Mouse (Mus musculus): ENCODE measurements around the gene Gadl1. TPM values are rescaled to one million over a fixed set of nuclear protein-coding genes. Genes with fewer than 3 reads are reported as not detected.
A peak's percentile ranks its signal among the peaks of the same experiment; 100 is the strongest.

The Gadl1 gene
- polyA plus RNA-seq, 1 experiment, result not detected

- no peak overlapping the region for H3K27ac ChIP-seq (ENCODE audit: insufficient read depth, low read depth, low read length)
- 55% methylated on average over 2 of the region's 2 CpGs for WGBS
- no peaks in the 10 kb centered on the region for H3K4me1 ChIP-seq (ENCODE audit: control insufficient read depth, insufficient read depth, insufficient read length, low read length)
- H3K4me3 ChIP-seq (ENCODE audit: low read depth, low read length), result no peak overlapping the region
- no peak for TF ChIP-seq CTCF (IDR thresholded peaks at IDR 0.05; ENCODE audit: extremely low read depth, insufficient read length, insufficient replicate concordance, low read depth, low read length)
- TF ChIP-seq POLR2A (IDR thresholded peaks at IDR 0.05; ENCODE audit: low read depth, low read length), result no peak
- H3K36me3 ChIP-seq (ENCODE audit: control insufficient read depth, insufficient read depth, low read length), result no peaks in the 10 kb centered on the region
- H3K27me3 ChIP-seq (ENCODE audit: control insufficient read depth, insufficient read depth, low read length), result no peaks in the 10 kb centered on the region
These were observed 69.2 kb downstream of the Gadl1 start for GRCm38 (mm10) chr9:115978478-115978877.

- Histone ChIP-seq H3K4me1 (ENCODE audit: control insufficient read depth, insufficient read depth, insufficient read length, low read length) (no peaks in the 10 kb centered on the region), H3K36me3 (ENCODE audit: control insufficient read depth, insufficient read depth, low read length) (no peaks in the 10 kb centered on the region), H3K4me3 (ENCODE audit: low read depth, low read length) (no peak overlapping the region), H3K27ac (ENCODE audit: insufficient read depth, low read depth, low read length) (no peak overlapping the region), H3K27me3 (ENCODE audit: control insufficient read depth, insufficient read depth, low read length) (no peaks in the 10 kb centered on the region)
- 91% methylated on average over 7 of the region's 7 CpGs for WGBS
- TF ChIP-seq POLR2A (IDR thresholded peaks at IDR 0.05; ENCODE audit: low read depth, low read length) (no peak), CTCF (IDR thresholded peaks at IDR 0.05; ENCODE audit: extremely low read depth, insufficient read length, insufficient replicate concordance, low read depth, low read length) (peak; percentile 29; the same call in 1 of the 2 replicates)
These were observed 81.4 kb downstream of the Gadl1 start for GRCm38 (mm10) chr9:115990661-115991060.

DNA sequence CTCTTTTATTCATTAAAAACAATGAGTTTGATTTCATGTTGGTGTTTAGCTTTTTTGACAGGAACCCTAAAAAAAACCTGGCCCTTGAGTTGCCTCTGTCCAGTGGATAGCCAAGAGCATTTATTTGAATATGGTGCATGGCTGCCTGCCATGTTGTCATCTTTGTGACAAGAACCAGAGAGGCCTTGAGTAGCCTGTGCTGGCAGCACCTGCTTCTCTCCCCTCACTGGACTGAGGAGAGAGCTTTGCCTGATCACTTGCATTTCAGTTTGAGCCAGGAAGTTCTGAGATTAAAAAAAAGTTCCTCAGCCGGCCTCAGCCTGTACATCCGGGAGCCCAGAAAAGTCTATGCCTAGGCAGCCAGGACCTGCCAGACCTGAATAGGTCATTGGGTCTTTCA lies 85.5 kb downstream of the Gadl1 start:
- H3K27me3 ChIP-seq (ENCODE audit: control insufficient read depth, insufficient read depth, low read length), result no peaks in the 10 kb centered on the region
- WGBS, result 67% methylated on average over 2 of the region's 2 CpGs
- H3K27ac ChIP-seq (ENCODE audit: insufficient read depth, low read depth, low read length), result no peak overlapping the region
- H3K4me3 ChIP-seq (ENCODE audit: low read depth, low read length), result no peak overlapping the region
- TF ChIP-seq POLR2A (IDR thresholded peaks at IDR 0.05; ENCODE audit: low read depth, low read length) (no peak), CTCF (IDR thresholded peaks at IDR 0.05; ENCODE audit: extremely low read depth, insufficient read length, insufficient replicate concordance, low read depth, low read length) (no peak)
- no peaks in the 10 kb centered on the region; the same call in 1 of the 2 replicates for H3K4me1 ChIP-seq (ENCODE audit: control insufficient read depth, insufficient read depth, insufficient read length, low read length)
- no peaks in the 10 kb centered on the region for H3K36me3 ChIP-seq (ENCODE audit: control insufficient read depth, insufficient read depth, low read length)

- Histone ChIP-seq H3K27ac (ENCODE audit: insufficient read depth, low read depth, low read length) (no peak overlapping the region), H3K4me3 (ENCODE audit: low read depth, low read length) (no peak overlapping the region), H3K27me3 (ENCODE audit: control insufficient read depth, insufficient read depth, low read length) (no peaks in the 10 kb centered on the region), H3K36me3 (ENCODE audit: control insufficient read depth, insufficient read depth, low read length) (no peaks in the 10 kb centered on the region), H3K4me1 (ENCODE audit: control insufficient read depth, insufficient read depth, insufficient read length, low read length) (no peaks in the 10 kb centered on the region; the same call in 1 of the 2 replicates)
- 89% methylated on average over 23 of the region's 23 CpGs for WGBS
- TF ChIP-seq POLR2A (IDR thresholded peaks at IDR 0.05; ENCODE audit: low read depth, low read length), result no peak
- no peak for TF ChIP-seq CTCF (IDR thresholded peaks at IDR 0.05; ENCODE audit: extremely low read depth, insufficient read length, insufficient replicate concordance, low read depth, low read length)
These were observed 86.8 kb downstream of the Gadl1 start for GRCm38 (mm10) chr9:115995856-115996560.

GRCm38 (mm10) chr9:115998383-115998782 lies 89.1 kb downstream of the Gadl1 start:
- H3K27ac ChIP-seq (ENCODE audit: insufficient read depth, low read depth, low read length), result no peak overlapping the region
- WGBS, result 82% methylated on average over 4 of the region's 4 CpGs
- H3K27me3 ChIP-seq (ENCODE audit: control insufficient read depth, insufficient read depth, low read length), result no peaks in the 10 kb centered on the region
- H3K4me3 ChIP-seq (ENCODE audit: low read depth, low read length), result no peak overlapping the region
- no peaks in the 10 kb centered on the region; the same call in 1 of the 2 replicates for H3K4me1 ChIP-seq (ENCODE audit: control insufficient read depth, insufficient read depth, insufficient read length, low read length)
- no peaks in the 10 kb centered on the region for H3K36me3 ChIP-seq (ENCODE audit: control insufficient read depth, insufficient read depth, low read length)
- TF ChIP-seq POLR2A (IDR thresholded peaks at IDR 0.05; ENCODE audit: low read depth, low read length) (no peak), CTCF (IDR thresholded peaks at IDR 0.05; ENCODE audit: extremely low read depth, insufficient read length, insufficient replicate concordance, low read depth, low read length) (no peak)

GRCm38 (mm10) chr9:115999361-115999990 lies 90.2 kb downstream of the Gadl1 start:
- no peaks in the 10 kb centered on the region for H3K27me3 ChIP-seq (ENCODE audit: control insufficient read depth, insufficient read depth, low read length)
- no peak for TF ChIP-seq CTCF (IDR thresholded peaks at IDR 0.05; ENCODE audit: extremely low read depth, insufficient read length, insufficient replicate concordance, low read depth, low read length)
- TF ChIP-seq POLR2A (IDR thresholded peaks at IDR 0.05; ENCODE audit: low read depth, low read length), result no peak
- H3K4me1 ChIP-seq (ENCODE audit: control insufficient read depth, insufficient read depth, insufficient read length, low read length), result no peaks in the 10 kb centered on the region; the same call in 1 of the 2 replicates
- 45% methylated on average over 8 of the region's 8 CpGs for WGBS
- H3K4me3 ChIP-seq (ENCODE audit: low read depth, low read length), result no peak overlapping the region
- H3K27ac ChIP-seq (ENCODE audit: insufficient read depth, low read depth, low read length), result no peak overlapping the region
- H3K36me3 ChIP-seq (ENCODE audit: control insufficient read depth, insufficient read depth, low read length), result no peaks in the 10 kb centered on the region

DNA sequence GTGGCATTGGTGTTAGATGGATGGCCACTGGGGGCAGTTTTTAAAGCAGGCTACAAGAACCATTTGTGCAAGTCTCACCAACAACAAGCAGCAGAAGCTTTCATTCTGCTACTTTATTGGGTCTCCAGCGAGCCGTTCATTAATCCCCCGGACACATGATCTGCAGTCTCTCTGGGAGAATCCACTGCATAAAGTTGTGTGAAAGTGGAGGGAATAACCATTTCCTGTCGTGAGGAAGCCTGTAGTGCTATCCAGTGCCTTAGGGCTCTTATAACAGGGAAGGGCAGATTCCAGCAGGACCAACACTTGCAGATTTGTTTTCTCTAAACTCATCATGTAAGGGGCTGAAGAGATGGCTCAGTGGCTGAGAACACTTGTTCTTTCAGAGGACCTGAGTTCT lies 104.7 kb downstream of the Gadl1 start:
- no peaks in the 10 kb centered on the region for H3K4me1 ChIP-seq (ENCODE audit: control insufficient read depth, insufficient read depth, insufficient read length, low read length)
- H3K27me3 ChIP-seq (ENCODE audit: control insufficient read depth, insufficient read depth, low read length), result no peaks in the 10 kb centered on the region
- no peak for TF ChIP-seq CTCF (IDR thresholded peaks at IDR 0.05; ENCODE audit: extremely low read depth, insufficient read length, insufficient replicate concordance, low read depth, low read length)
- no peak for TF ChIP-seq POLR2A (IDR thresholded peaks at IDR 0.05; ENCODE audit: low read depth, low read length)
- H3K27ac ChIP-seq (ENCODE audit: insufficient read depth, low read depth, low read length), result no peak overlapping the region
- WGBS, result 79% methylated on average over 4 of the region's 4 CpGs
- H3K4me3 ChIP-seq (ENCODE audit: low read depth, low read length), result no peak overlapping the region
- no peaks in the 10 kb centered on the region for H3K36me3 ChIP-seq (ENCODE audit: control insufficient read depth, insufficient read depth, low read length)
